Mouse (Mus musculus) adrenal gland, postnatal 36 days (tissue): Measurements from ENCODE around the gene Vrk2. TPM values are rescaled to one million over a fixed set of nuclear protein-coding genes. Genes with fewer than 3 reads are reported as not detected.

Experiments
- total RNA-seq, 2 experiments: library from RNA; stranded (reverse); gene quantifications; 2 replicates each; pipeline ENCODE4 v1.2.3; 2021

Vrk2 gene
- total RNA-seq, 2 experiments from 2014 or later, result 5.5 to 11.9 TPM

Other genes with a start within 250 kb of the Vrk2 start
- 10 to 100 TPM; 13.1 to 18.7 TPM for gene Fancl, start 207.9 kb downstream of the Vrk2 start, total RNA-seq
- not detected for gene Gm6899, start 758 bp downstream of the Vrk2 start, total RNA-seq